Mouse (Mus musculus) olfactory bulb, adult 2 months (tissue): ENCODE results near the gene Pcbp4. TPM values are rescaled to one million over a fixed set of nuclear protein-coding genes. Genes with fewer than 3 reads are reported as not detected.
A peak's percentile ranks its signal among the peaks of the same experiment; 100 is the strongest.

Experiments
- H3K27ac ChIP-seq: fragments of 200-500 bp; 2 replicates; pipeline ENCODE4 v1.5.1; 2012; ENCODE audit warnings: low read depth, low read length; ENCODE audit not compliant: insufficient read depth
- H3K4me1 ChIP-seq: fragments of 200-500 bp; 2 replicates; pipeline ENCODE4 v1.6.1; 2012; ENCODE audit warnings: low read length; ENCODE audit not compliant: control insufficient read depth, insufficient read depth
- H3K4me3 ChIP-seq: fragments of 200-500 bp; 2 replicates; pipeline ENCODE4 v1.5.1; 2012; ENCODE audit warnings: mild to moderate bottlenecking, low read depth, low read length, moderate library complexity; ENCODE audit not compliant: insufficient read depth
- CTCF ChIP-seq: fragments of 200-500 bp; IDR thresholded peaks from 2 replicates; pipeline ENCODE4 v1.5.1; 2012; ENCODE audit warnings: low read depth, mild to moderate bottlenecking, low read length, moderate library complexity; ENCODE audit not compliant: insufficient read depth
- POLR2A ChIP-seq: fragments of 200-500 bp; IDR thresholded peaks from 2 replicates; pipeline ENCODE4 v1.6.1; 2012; ENCODE audit warnings: mild to moderate bottlenecking, low read depth, low read length, moderate library complexity; ENCODE audit not compliant: insufficient read depth
- WGBS: fragments of 180-500 bp; shearing (Covaris S2); methylation state at CpG from one replicate; pipeline ENCODE4 v1.1.7; 2018; 5-methylcytosine and 5-hydroxymethylcytosine counted together
- polyA plus RNA-seq: library from polyadenylated mRNA; stranded (reverse); fragments of >200 nt; gene quantifications from 2 replicates; pipeline ENCODE4 v1.2.4, GENCODE M21; 2012; ENCODE audit warnings: low replicate concordance; ENCODE audit not compliant: missing spikeins, insufficient read depth, insufficient read length

Pcbp4 gene
- polyA plus RNA-seq, result not detected in 2 replicates

GRCm38 (mm10) chr9:106453271-106454070 lies at the start of gene Pcbp4:
Pcbp4 (plus strand) TSS chr9:106453291.
- TF ChIP-seq POLR2A (no peak), CTCF (no peak)
- H3K27ac ChIP-seq, result no peak within 1 kb of the TSS; the same call in 1 of the 2 replicates
- H3K4me1 ChIP-seq, result peaks cover 40% of the 10 kb centered on the region
- peak within 1 kb of the TSS; percentile 57 for H3K4me3 ChIP-seq
- under 1% methylated on average over 51 of the region's 74 CpGs for WGBS

GRCm38 (mm10) chr9:106405275-106405674 lies 47.8 kb upstream of the Pcbp4 start:
- H3K4me1 ChIP-seq, result peaks cover 50% of the 10 kb centered on the region
- WGBS, result 62% methylated on average over 6 of the region's 6 CpGs
- no peak overlapping the region for H3K4me3 ChIP-seq
- TF ChIP-seq CTCF, result no peak
- TF ChIP-seq POLR2A, result no peak
- no peak overlapping the region for H3K27ac ChIP-seq

- Histone ChIP-seq H3K27ac (peak overlapping the region; percentile 64), H3K4me1 (peaks cover 46% of the 10 kb centered on the region), H3K4me3 (no peak overlapping the region)
- WGBS, result 42% methylated on average over 8 of the region's 8 CpGs
- TF ChIP-seq POLR2A (no peak), CTCF (no peak)
Measured at GRCm38 (mm10) chr9:106406443-106407078, 46.5 kb upstream of the Pcbp4 start.

- no peak overlapping the region for H3K27ac ChIP-seq
- H3K4me3 ChIP-seq, result no peak overlapping the region
- H3K4me1 ChIP-seq, result peaks cover 27% of the 10 kb centered on the region
- no peak for TF ChIP-seq CTCF
- TF ChIP-seq POLR2A, result no peak
- 100% methylated on average over 4 of the region's 4 CpGs for WGBS
Measured at GRCm38 (mm10) chr9:106409096-106409495, 44.0 kb upstream of the Pcbp4 start.

- Histone ChIP-seq H3K4me3 (no peak overlapping the region), H3K4me1 (peaks cover 27% of the 10 kb centered on the region), H3K27ac (no peak overlapping the region)
- TF ChIP-seq CTCF (no peak), POLR2A (no peak)
- WGBS, result 84% methylated on average over 2 of the region's 2 CpGs
Measured at GRCm38 (mm10) chr9:106410086-106410650, 42.9 kb upstream of the Pcbp4 start.

GRCm38 (mm10) chr9:106411091-106411594 lies 41.9 kb upstream of the Pcbp4 start:
- WGBS, result 63% methylated on average over 9 of the region's 9 CpGs
- TF ChIP-seq POLR2A (no peak), CTCF (no peak)
- Histone ChIP-seq H3K4me1 (peaks cover 21% of the 10 kb centered on the region), H3K27ac (no peak overlapping the region), H3K4me3 (no peak overlapping the region)

- Histone ChIP-seq H3K27ac (no peak overlapping the region), H3K4me3 (no peak overlapping the region), H3K4me1 (peaks cover 17% of the 10 kb centered on the region)
- 86% methylated on average over 6 of the region's 6 CpGs for WGBS
- TF ChIP-seq POLR2A, result no peak
- no peak for TF ChIP-seq CTCF
Measured at GRCm38 (mm10) chr9:106411729-106412128, 41.4 kb upstream of the Pcbp4 start.

GRCm38 (mm10) chr9:106412210-106412609 lies 40.9 kb upstream of the Pcbp4 start:
- Histone ChIP-seq H3K4me1 (peaks cover 17% of the 10 kb centered on the region), H3K4me3 (no peak overlapping the region), H3K27ac (no peak overlapping the region)
- TF ChIP-seq POLR2A, result no peak
- TF ChIP-seq CTCF, result no peak
- 80% methylated on average over 3 of the region's 3 CpGs for WGBS
